Mouse (Mus musculus) thymus, postnatal 25 days (tissue): ENCODE data around the gene Rpl32.

Experiments
- DNase-seq: peaks from one replicate; pipeline ENCODE4 v3.0.0; 2022

The Rpl32 gene

DNA sequence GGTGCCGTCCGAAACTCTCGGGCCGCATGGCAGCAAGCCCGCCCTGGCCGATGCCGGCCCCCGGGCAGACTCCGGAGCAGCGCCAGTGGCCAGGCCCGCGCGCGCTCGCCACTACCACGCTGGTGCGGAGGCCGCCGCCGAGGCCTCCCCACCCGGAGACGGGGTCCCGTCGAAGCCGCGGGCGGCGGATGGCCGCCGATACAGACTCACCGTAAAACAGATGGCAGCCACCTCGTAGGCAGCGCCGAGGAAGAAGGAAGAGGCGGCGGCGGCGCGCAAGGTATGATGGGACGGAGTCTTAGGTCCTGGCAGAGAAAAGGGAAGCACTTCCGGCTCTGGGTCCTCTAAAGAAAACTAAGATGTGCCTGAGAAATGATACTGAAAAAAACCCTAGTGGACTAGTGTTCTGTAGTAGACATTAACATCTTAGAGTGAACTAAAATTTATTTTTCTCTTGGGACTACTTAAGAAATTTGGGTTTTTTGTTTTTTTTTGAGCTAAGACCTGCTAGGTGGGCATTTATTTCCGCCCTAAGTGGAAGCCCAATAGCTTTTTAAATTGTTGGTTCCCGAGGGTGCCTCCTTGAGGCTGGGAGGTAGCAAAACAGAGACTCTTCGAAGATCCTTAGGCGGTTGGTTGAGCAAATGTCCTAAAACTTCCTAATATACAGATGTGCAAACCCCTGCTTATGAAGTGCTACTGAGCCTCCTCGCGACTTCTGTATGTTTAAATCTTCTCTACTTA lies at the start of gene Rpl32:
Rpl32 (minus strand) TSS at position 260 of the 744 bp plus-strand sequence.
- peak; percentile 86 for DNase-seq

DNA sequence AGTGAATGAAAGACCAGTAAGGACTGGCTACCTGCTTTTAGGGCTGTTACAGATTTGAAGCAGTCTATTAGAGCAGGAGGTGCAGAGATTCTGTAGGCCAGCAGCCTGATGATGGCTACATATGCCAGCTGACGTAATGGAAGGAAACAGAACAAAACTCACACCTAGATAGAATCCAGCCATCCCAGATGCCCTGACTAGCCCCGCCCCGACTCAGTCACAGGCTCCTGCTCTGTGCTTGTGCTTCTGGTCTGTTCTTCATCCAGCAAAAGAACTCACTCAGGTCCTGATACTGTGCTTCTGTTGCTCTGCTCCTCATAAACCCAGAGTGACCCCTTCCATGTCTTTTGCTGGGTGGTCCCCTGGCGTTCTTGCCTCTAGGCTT lies 47.8 kb upstream of the Rpl32 start:
- DNase-seq = no peak

DNA sequence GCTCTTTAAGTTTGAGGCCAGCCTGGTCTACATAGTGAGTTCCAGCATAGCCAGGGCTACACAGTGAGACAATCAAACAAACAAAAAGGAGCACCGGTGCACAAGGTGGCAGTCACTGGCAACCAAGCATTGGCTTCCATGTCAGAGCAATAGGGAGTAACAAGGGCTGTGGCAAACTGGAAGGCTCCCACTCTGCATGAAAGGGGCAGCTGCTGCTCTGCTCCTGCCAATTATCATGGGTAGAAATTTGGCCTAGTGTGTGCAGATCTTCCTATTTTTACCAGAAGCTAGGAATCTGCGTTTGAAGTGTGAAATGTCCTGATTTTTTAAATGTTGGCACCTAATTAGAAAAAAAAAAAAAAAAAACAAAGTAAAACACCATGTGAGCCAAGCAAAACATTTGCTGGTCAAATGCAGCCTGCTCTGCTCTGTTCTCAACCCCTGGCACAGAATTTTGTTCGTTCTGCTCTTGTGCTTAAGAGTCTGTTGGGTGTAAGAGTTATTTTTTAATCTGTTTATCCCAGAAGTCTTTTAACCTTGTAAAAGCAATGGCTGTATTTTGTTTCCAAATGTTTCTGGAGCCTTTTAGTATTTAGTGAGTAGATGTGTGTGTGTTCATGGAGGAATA lies 47.3 kb upstream of the Rpl32 start:
- no peak for DNase-seq

DNA sequence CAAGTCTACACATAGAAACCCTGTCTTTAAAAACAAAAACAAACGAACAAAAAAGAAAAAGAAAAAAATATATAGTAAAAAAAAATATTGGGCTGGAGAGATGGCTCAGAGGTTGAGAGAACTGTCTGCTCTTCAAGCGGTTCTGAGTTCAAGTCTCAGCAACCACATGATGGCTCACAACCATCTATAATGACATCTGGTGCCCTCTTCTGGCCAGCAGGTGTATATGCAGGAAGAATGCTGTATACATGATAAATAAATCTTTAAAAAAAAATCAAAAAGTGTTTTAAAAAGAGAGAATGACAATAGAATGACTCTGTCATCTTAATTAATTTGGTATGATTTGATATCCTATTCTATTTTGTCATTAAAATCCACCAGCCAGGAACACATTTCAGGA lies 45.9 kb upstream of the Rpl32 start:
- peak; percentile 16 for DNase-seq

DNA sequence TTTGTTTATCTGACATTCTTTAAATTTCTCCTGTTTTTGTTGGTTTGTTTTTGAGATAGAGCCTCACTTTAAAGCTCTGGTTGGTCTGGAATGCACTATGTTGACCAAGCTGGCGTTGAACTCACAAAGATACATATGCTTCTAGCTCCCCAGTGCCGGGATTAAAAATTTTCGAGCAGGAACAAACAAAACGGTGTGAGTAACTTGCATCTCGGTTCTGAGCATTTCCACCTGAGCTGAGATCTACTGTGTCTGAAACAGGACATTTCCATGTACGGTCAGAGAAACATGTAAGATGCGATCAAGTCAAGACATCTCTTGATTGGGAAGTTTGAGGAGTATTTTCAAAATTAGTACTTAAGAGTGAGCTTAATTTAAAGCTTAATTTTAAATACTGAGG lies 45.4 kb upstream of the Rpl32 start:
- DNase-seq = no peak

DNA sequence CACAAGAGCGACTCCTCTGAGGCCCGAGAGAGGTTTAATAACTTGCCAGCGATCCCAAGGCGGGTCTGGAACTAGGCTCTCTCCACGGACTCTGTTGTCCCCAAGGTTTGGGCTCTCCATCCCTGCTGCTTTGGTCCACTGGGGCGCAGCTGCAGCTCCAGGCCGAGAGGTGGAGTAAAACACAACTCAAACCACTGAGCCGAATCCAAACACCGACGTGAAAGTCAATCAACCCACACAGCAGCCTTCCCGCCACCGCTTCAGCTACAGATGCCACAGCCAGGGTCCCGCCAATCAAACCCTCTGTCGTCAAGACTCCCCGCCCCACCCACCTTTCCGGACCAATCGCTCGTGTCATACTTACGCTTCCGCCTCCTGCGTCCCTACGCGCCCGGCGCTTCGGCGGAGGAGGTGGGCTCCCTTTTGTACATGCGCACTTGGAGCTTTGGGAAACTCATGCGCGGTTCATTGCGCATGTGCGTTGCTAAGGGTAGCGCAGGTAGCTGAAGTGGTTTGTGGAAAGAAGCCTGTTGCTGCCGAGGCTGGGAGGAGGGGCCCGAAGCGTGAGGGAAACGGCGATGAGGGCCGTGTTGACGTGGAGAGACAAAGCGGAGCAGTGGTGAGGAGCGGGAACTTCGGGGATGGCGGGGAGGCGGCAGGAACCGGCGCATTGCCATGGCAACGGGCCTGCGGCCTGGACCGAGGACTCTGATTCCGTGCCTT lies 44.7 kb upstream of the Rpl32 start, which contains the start of the genes Mbd4 and Ift122:
Mbd4 (minus strand) TSS at position 281 of the 723 bp plus-strand sequence.
Ift122 (plus strand) TSS at position 380 of the 723 bp plus-strand sequence.
- peak; percentile 98 for DNase-seq

DNA sequence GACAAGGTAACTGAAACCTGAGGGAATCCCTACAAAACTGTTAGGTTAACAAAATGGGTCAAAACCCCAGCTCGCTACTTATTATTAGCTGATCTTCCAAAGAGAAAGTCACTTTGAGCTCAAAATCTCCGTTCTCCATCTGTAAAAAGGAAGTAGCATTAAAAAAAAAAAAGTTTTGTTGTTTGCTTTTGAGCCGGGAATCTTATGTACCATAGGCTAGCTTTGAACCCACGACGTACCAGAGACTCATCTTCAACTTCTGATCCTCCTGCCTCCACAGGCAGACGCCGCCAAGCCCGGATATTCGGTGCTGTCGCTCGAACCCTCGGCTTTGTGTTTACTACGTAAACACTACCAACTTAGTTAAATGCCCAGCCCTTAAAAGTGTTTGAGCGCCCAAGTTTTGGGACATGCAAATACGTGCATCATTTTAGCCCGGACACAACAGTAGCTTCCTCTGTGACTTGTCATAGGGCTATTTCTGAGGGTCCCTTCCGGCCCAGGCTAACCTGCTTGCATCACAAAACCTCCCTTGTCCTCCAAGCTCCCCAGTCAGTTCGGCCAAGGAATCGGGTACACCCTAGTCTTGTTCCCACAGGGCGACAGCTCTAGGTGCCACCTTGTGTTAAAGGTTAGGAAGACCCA lies 44.0 kb upstream of the Rpl32 start:
- DNase-seq = no peak

DNA sequence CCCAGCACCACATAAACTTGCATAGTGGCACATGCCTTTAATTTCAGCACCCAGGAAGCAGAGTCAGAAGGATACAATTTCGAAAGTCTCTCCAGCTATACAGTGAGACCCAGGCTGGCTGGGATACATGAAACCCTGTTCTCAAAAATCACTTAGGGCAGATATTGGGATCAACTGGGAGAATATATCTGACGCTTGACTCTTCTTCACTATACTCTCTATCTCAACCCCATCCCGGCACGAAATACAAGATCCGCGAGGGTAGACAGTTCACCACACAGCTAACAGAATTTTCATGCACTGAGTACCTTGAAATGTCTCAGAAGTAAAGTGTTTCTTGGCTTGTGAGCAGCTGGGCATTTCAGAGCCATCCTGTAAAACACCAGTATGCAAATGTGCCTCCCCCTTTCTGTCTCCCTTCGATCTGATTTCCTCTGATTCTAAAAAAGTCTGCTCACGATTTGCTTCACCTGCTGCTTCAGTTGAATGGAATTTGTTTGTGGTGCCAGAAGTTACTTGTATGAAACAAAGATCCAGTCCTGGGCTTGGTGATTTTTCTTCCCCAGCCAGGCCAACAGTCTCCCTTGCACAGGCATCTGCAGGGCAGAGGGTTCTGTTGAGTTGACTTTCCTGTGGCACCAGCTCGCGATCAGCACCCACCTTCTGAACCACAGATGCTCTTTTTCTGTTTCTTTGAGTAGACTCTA lies 40.2 kb upstream of the Rpl32 start:
- DNase-seq = no peak

DNA sequence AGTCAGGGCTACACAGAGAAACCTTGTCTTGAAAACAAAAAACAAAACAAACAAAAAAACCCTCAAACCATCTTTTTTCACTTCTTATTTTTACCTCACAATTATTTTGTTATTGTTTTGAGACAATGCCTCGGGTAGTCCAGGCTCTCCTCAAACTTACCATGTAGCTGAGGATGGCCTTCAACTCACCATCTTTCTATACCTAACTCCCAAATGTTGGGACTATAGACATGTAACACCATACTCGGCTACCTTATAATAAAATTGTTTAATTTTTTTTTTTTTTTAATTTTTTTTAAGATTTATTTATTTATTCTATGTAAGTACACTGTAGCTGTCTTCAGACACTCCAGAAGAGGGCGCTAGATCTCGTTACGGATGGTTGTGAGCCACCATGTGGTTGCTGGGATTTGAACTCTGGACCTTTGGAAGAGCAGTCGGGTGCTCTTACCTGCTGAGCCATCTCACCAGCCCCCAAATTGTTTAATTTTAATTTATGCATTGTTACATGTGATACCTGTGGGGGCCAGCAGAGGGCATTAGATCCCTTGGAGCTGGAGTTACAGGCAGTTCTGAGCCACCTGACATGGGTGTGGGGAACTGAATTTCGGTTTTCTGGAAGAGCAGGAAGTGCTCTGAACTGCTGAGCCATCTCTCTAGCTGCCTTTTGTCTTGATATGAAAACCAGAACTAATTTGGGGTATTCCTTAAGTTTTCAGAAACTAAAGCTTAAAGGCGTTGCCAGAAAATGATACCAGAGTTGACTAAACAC lies 38.3 kb upstream of the Rpl32 start:
- peak; percentile 76 for DNase-seq

DNA sequence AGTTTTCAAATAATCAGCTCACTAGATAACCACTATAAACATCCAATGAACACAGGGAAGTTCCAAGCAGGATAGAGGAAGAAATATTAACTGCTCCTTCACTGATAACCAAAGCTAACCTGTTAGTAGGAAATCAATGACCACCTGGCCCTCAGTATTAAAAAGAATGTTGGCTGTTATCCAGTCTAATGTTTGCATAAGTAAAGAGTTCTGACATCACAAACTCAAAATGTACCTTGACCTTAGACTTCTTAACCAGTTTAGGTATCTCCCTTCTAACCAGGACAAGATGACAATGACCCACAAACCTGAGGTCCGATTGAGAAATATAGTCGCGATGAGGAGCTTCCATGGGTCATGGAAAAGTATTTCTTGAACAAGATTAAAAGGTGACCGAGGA lies 36.5 kb upstream of the Rpl32 start:
- no peak for DNase-seq

DNA sequence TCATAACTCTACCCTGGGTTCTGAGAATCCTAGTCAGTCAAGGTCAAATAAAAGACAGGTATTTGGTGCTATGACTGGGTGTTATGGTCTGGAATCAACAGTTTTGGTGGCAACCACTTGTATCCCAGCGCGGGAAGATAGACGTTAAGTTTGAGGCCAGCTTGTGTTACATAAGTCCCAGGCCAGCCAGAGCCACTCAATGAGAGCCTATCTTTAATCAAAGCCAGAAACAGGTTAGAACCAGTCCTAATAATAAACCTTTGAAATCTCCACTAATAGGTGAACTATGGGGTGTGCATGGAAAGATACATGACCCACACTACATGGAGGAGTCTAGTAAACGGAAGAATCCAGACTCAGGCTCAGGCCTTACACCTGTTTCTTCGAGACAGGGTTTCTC lies 30.2 kb upstream of the Rpl32 start:
- DNase-seq = no peak

DNA sequence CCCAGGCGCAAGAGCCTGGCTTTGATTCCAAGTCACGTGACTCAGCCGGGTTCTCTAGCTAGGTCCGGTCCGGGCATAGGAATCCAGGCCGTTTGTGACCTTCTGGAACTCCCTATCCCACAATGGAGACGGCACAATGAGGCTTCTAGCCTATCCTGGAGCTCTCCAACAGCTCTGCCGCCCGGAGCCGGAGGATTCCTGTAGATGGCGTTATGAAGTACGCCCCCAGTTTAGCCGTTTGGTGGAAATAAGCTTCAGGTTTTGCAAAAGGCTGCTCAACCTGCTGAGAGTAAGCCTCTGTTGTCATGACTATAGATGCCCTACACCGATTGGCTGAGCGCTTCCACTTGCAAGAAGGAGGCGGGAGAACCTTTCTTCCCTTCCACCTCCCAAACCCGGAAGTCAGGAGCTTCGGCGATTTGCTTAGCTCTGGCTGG lies 29.6 kb upstream of the Rpl32 start, which contains the start of gene Efcab12:
Efcab12 (minus strand) TSS at position 252 of the 437 bp plus-strand sequence.
- peak; percentile 72 for DNase-seq

DNA sequence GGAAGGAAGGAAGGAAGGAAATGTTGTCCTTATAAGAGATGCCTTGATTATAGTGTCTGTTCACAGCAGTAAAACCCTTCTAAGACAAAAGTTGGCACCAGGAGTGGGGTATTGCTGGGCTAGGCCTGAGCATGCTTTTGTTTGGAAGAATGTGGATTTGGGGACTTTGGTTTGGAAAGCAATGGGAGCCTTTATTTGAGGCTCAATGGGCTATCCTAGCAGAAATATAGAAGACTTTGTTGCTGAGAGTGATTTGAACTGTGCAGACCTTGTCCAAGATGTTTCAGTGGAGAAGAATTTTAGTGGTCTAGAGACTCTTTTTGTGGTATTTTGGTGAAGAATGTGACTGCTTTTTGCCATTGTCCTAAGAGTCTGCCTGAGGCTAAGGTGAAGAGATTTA lies 25.3 kb upstream of the Rpl32 start:
- DNase-seq = no peak

DNA sequence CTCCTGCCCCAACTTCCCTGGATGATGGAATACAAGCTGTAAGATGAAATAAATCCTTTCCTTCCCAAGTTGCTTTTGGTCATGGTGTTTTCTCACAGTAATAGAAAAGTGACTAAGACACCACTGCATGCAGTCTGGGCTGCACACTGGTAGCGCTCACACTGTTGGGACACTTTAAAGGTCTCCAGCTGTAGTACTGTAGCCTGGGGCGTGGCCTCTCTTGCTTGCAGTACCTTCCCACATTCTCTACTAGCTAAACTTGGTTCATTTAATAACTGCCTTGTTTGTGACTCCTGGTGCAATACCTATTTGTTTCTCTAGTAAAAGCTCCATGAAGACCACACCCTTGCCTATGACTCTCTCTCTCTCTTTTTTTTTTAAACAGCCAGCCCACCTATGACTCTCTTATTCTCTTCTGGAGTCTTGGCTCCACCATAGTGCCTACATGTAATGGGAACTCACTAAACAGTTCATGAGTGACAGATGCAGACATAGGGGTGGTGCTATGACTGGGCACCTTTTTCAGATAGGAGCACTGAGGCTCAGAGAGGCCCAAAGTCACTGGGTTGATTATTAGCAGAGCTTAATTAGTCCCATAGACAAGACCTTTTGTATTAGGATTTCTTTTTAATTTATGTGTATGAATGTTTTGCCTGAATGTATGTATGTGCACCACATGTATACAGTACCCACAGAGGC lies 23.8 kb upstream of the Rpl32 start:
- no peak for DNase-seq

DNA sequence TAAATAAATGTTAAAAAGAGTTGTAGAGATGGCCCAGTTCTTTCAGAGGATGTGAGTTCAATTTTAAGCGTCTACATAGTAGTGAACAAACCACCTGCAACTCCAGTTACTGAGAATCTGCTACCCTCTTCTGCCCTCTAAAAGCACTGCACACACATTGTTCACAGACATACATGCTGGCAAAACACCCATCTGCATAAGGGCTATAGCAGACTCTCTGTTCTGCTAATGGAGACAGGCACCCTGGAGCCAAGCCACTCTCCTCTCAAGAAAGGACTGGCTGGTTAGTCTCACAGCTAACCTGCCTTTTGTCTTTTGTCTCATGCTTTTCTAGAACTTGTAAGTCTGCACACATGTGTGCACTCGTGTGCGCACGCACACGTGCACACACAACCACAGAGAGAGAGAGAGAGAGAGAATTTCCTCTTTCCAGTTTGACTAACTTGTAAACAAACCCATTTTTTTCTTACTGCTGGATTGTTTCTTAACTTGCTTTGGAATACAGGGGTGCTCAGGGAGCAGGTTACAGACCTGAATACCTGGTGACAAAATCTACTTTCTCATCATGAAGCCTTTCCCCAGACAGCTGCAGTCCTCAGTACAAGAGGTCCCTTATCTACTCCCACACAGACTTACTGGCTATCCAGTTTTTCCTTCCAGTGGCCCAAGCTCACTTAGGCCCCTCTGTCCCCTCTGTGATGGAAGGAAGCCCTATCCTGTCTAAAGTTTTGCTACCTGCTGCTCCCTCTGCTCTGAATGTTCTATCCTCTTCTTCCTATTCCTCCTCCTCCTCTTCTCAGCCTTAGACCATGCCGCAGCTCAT lies 22.4 kb upstream of the Rpl32 start:
- DNase-seq = no peak

DNA sequence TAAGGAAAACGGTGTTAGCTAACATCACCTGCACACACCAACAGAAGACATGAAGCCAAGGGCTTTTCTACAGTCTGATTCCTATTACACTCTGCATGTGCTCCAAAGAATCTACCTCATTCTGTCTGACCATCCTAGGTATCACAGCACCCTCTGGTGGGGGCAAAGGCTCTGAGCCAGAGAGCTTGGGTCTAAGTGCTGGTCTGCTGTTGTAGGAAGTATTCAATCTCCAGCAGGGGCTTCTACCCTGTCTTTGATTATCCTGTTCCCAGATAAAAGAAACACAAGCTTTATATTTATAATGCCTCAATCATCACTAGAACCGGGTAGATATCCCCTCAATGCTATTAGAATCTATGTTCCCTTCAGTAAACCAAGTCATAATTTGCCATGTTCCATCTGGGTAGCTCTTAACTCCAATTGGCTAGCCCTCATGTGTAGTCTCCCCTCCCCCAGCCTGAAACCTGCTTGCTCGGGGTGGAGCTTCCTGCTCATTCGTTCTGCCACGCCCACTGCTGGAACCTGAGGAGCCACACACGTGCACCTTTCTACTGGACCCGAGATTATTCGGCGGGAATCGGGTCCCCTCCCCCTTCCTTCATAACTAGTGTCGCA lies 15.4 kb upstream of the Rpl32 start:
- DNase-seq = peak; percentile 84

DNA sequence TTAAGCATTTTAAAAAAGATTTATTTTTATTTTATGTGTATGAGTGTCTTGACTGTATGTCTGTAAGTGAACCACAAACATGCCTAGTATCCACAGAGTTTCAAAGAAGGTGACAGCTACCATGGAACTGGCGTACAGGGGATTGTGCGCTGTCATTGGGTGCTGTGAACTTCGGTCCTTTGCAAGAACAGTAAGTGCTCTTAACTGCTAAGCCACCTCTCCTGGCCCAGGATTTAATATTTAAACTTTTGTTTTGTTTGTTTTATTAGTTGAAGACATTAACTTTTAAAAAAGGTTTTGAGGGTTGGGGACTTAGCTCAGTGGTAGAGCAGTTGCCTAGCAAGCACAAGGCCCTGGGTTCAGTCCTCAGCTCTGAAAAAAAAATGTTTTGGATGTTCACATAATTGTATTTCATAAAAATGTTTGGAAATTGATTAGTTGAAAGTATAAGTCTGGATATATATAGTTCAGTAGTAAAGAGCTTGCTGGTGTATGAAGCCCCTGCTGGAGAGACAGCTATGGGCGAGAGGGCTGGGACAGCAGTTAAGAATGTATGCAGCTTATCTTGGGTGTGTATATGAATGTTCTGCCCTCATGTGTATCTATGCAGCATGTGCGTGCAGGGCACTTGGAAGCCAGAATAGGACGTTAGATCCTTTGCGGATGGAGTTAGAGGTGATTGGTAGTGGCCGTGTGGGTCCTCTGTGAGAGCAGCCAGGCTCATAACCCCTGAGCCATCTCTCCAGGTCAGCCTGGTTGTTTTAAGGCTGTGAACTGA lies 12.9 kb upstream of the Rpl32 start:
- DNase-seq = no peak

DNA sequence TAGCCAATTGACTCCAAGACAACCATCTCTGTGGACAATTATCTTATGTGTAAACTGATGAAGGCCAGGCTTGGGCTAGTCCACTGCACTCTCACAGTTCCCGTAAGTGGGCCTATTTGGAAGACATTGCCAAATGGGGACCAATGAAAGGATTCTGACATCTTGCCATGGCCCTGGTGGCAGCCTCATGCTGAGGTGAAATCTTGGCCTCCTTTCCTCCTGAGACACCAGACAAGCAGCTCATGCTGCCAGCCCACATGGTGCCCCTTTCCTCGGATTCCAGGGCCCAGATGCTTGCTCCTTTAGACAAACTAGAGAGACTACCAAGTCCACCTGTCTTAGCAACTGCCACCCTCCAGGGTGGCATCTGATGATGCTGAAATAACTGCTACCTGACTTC lies 9.6 kb upstream of the Rpl32 start:
- DNase-seq = no peak

DNA sequence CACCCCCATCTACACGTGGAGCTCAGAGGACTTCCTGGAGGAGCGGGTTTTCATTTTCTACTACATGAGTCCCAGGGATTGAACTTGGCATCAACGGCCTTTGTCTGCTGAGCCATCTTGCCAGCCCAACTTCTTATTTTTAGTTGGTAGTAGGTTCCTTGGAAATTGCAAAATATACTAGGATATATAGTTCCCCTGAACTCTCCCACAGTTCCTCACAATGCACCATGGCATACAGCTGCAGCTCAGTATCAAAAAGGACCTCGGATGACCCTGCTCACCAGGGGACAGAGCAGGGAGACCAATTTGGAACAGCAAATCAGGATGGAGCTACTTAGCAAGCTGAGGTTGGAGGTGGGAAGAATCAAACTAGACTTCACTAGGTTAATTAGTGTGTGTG lies 6.5 kb upstream of the Rpl32 start:
- no peak for DNase-seq
